Mouse (Mus musculus) midbrain, embryonic 12.5 days (tissue): ENCODE measurements around the gene Themis2. TPM values are rescaled to one million over a fixed set of nuclear protein-coding genes. Genes with fewer than 3 reads are reported as not detected.
"Not testable (repeated sequence)": the region's sequence is repeated elsewhere in the genome, so short reads cannot be mapped to it uniquely, and the experiment has no call there.

Source experiments
- ATAC-seq: fragments of 200-750 bp; cut with Nextera tagmentation; 2 replicates; pipeline ENCODE4 v1.8.0; 2017; ENCODE audit warnings: low read depth, moderate TSS enrichment, moderate library complexity; ENCODE audit not compliant: low FRiP score
- H3K27ac ChIP-seq: fragments of 300-500 bp; sonication (generic); replicated peaks from 2 replicates; pipeline ENCODE4 v1.5.1; 2016; ENCODE audit warnings: mild to moderate bottlenecking
- H3K27me3 ChIP-seq: fragments of 300-500 bp; sonication (generic); 2 replicates; pipeline ENCODE4 v1.6.1; 2016; ENCODE audit warnings: mild to moderate bottlenecking
- H3K36me3 ChIP-seq: fragments of 300-500 bp; sonication (generic); 2 replicates; pipeline ENCODE4 v1.6.1; 2016
- H3K4me1 ChIP-seq: fragments of 300-500 bp; sonication (generic); 2 replicates; pipeline ENCODE4 v1.6.1; 2016
- H3K4me2 ChIP-seq: fragments of 300-500 bp; sonication (generic); replicated peaks from 2 replicates; pipeline ENCODE4 v1.6.1; 2016; ENCODE audit warnings: mild to moderate bottlenecking, moderate library complexity
- H3K4me3 ChIP-seq: fragments of 300-500 bp; sonication (generic); 2 replicates; pipeline ENCODE4 v1.5.1; 2016; ENCODE audit warnings: mild to moderate bottlenecking
- H3K9ac ChIP-seq: fragments of 300-500 bp; sonication (generic); replicated peaks from 2 replicates; pipeline ENCODE4 v1.6.1; 2016; ENCODE audit warnings: mild to moderate bottlenecking, moderate library complexity
- H3K9me3 ChIP-seq: fragments of 300-500 bp; sonication (generic); 2 replicates; pipeline ENCODE4 v1.6.1; 2016; ENCODE audit warnings: mild to moderate bottlenecking
- WGBS: fragments of 180-500 bp; shearing (Covaris S2); methylation state at CpG from one replicate; pipeline ENCODE4 v1.1.7; 2016; 5-methylcytosine and 5-hydroxymethylcytosine counted together
- polyA plus RNA-seq: library from polyadenylated mRNA; unstranded; fragments of >200 nt; fragmentation: Nextera tagmentation; extraction: Ambion mirVana; gene quantifications from 2 replicates; pipeline ENCODE4 v1.2.1, GENCODE M21; 2016

Themis2 gene
- polyA plus RNA-seq, 1 experiment from 2014 or later, result 1.1 TPM

DNA sequence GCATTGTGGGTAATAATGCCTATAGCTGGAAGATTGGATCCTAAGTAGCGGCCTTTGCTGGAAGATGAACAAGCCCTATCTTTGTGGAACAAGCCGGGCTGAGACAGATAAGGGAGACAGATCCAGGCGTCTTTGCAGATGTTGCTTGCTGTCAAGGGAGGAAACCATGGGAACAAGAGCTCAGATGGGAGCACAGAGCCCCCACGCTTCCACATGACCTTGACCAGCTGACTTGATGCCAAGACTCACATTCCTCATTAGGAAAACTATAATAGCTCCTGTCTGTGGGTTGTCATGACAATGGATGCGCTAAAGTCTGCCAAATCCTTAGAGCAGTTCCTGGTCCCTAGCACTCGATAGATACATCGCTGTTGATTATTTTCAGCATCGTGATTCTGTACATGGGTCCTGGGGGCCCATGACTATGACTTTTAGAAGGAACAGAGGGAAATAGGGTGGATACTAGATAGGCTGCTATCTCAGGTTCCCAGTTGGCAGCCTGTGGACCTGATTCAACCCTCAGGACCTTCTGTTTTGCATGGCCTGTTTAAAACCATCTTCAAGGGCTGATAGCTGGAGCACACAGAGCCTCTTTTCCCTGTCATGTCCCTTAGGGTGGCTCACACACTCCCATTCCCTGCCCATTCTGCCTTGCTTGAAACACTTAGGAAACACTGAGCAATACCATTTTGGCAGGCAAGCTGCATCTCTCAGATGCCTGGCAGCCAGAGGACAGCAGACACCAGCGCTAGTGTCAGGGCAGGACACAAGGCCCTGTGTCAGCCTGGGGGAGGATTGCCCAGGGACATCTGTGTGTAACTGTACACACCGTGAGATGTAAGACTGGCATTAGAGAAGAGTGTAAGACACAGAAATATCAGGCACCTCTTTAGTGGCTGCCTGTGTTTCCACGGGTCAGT is 51.9 kb downstream of the Themis2 start:
- H3K27ac ChIP-seq, result peak overlapping the region; percentile 42; the same call in 1 of the 2 replicates

DNA sequence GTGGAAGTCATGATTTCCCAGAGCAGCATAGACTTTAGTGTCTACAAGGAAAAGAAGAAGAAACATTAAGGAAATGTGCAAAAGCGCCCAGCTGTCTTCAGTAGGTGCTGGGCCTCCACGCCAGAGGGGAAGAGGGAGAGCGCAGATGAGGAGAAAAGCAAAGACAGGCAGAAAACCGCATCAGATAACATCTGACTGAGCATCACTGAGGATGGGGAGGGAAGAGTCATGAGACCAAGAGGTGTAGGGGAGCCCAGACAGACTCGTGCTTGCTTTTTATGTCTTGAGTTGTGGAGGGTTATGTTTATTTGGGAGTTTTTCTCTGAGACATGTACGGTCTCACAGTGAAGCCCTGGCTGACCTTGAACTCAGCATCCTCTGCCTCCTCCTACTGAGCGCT is 54.7 kb downstream of the Themis2 start:
- Histone ChIP-seq H3K9me3 (no peaks in the 10 kb centered on the region), H3K9ac (no peak overlapping the region), H3K27me3 (no peaks in the 10 kb centered on the region), H3K36me3 (no peaks in the 10 kb centered on the region), H3K4me1 (no peaks in the 10 kb centered on the region), H3K27ac (no peak overlapping the region), H3K4me2 (no peak overlapping the region), H3K4me3 (no peak overlapping the region)
- no peak for ATAC-seq
- WGBS, result 88% methylated on average over 7 of the region's 7 CpGs

More for the DNA sequence above, 51.9 kb downstream of the Themis2 start:
- no peak overlapping the region for H3K4me3 ChIP-seq
- no peaks in the 10 kb centered on the region for H3K4me1 ChIP-seq
- H3K27me3 ChIP-seq, result no peaks in the 10 kb centered on the region
- no peak overlapping the region for H3K4me2 ChIP-seq
- ATAC-seq, result no peak
- H3K9me3 ChIP-seq, result no peaks in the 10 kb centered on the region
- WGBS, result 75% methylated on average over 11 of the region's 11 CpGs
- H3K36me3 ChIP-seq, result no peaks in the 10 kb centered on the region
- no peak overlapping the region for H3K9ac ChIP-seq

DNA sequence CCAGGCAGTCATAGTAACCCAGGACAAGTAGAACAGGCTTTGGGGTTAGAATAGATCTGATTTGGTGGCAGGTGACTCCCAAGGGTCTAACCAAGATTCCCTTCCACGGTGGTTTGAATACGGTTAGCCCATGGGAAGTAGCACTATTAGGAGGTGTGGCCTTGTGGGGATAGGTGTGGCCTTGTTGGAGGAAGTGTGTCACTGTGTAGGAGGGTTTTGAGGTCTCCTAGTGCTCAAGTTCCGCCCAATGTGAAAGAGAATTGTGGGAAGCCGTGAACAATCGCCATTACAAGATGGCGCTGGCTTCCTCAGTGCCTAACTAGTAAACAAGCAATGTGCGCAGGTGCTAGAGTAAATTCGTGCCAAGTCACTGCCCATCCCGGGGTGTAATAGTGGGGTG is 59.0 kb downstream of the Themis2 start:
- not testable (repeated sequence) for H3K9ac ChIP-seq, H3K27me3 ChIP-seq, H3K4me3 ChIP-seq, ATAC-seq, H3K4me2 ChIP-seq, H3K9me3 ChIP-seq, H3K27ac ChIP-seq, H3K36me3 ChIP-seq, H3K4me1 ChIP-seq
- 87% methylated on average over 9 of the region's 9 CpGs for WGBS

DNA sequence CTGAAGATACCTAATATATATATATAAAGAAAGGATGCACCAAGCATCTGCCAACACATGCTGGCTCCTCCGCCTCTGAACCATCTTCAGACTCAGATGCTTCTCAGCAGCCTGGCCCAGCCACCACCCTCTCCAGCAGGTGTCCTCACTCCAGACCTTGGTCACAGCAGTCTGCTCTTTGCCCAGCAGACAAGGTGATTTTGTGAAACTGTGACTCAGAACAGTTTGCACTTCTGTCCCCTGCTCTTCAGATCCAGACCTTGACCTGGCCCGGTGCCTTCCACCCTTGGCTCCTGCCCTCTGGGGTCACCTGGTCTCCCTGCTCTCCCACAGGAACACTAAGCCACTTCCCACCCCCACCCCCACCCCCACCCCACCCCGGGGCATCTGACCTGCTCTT is 60.3 kb downstream of the Themis2 start:
- no peak for ATAC-seq

GRCm38 (mm10) chr4:132735389-132735788 is 60.8 kb downstream of the Themis2 start:
- Histone ChIP-seq H3K36me3 (no peaks in the 10 kb centered on the region), H3K9ac (no peak overlapping the region), H3K4me2 (no peak overlapping the region), H3K27me3 (no peaks in the 10 kb centered on the region), H3K4me3 (no peak overlapping the region), H3K27ac (no peak overlapping the region), H3K4me1 (peaks cover 9% of the 10 kb centered on the region), H3K9me3 (no peaks in the 10 kb centered on the region)
- no peak for ATAC-seq
- WGBS, result 86% methylated on average over 2 of the region's 2 CpGs

More for the DNA sequence above, 60.3 kb downstream of the Themis2 start:
- Histone ChIP-seq H3K4me1 (peaks cover 9% of the 10 kb centered on the region), H3K27me3 (no peaks in the 10 kb centered on the region), H3K9me3 (no peaks in the 10 kb centered on the region), H3K36me3 (no peaks in the 10 kb centered on the region), H3K4me2 (no peak overlapping the region), H3K9ac (no peak overlapping the region), H3K27ac (no peak overlapping the region), H3K4me3 (no peak overlapping the region)
- 77% methylated on average over 3 of the region's 3 CpGs for WGBS

GRCm38 (mm10) chr4:132734766-132735165 is 61.4 kb downstream of the Themis2 start:
- Histone ChIP-seq H3K4me3 (no peak overlapping the region), H3K9me3 (no peaks in the 10 kb centered on the region), H3K27ac (no peak overlapping the region), H3K27me3 (no peaks in the 10 kb centered on the region), H3K9ac (no peak overlapping the region), H3K4me1 (peaks cover 9% of the 10 kb centered on the region), H3K36me3 (no peaks in the 10 kb centered on the region), H3K4me2 (no peak overlapping the region)
- WGBS, result 86% methylated on average over 2 of the region's 2 CpGs
- ATAC-seq, result no peak

DNA sequence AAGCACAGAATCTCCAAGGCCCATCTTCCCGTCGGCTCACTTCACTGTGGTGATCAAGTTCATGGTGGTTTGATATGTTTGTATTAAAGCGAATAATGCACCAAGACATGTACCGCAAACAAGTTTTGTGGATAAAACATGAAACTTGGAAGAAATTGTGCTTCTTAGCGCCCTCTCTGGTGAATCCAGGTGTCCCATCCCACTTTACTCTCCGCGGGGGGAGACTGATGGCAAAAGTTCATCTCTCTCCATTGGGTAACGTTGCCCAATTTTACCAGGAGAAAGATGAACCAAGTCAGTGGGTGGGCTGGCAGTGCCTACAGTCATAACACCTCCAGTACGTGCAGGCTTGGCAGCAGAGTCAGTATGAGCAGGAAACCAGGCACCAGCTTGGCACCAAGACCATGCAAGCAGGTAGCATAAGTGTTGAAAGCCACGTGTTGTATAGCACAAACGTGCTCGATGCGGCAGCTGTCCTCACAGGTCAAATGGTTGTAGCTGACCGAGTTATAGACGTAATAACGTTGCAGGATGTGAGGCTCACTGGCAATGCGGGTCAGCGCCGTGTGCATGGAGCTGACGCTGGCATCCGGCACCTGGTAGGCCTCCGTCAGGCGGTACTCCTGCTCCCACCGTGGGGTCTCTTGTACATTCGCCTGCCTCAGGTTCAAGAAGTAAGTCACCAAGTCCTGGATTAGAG is 63.0 kb downstream of the Themis2 start:
- no peaks in the 10 kb centered on the region for H3K27me3 ChIP-seq
- H3K27ac ChIP-seq, result no peak overlapping the region
- no peak overlapping the region for H3K9ac ChIP-seq
- no peaks in the 10 kb centered on the region for H3K9me3 ChIP-seq
- no peak overlapping the region for H3K4me3 ChIP-seq
- H3K4me2 ChIP-seq, result no peak overlapping the region
- peaks cover 9% of the 10 kb centered on the region for H3K4me1 ChIP-seq
- no peaks in the 10 kb centered on the region for H3K36me3 ChIP-seq
- no peak for ATAC-seq
- WGBS, result 92% methylated on average over 25 of the region's 25 CpGs

DNA sequence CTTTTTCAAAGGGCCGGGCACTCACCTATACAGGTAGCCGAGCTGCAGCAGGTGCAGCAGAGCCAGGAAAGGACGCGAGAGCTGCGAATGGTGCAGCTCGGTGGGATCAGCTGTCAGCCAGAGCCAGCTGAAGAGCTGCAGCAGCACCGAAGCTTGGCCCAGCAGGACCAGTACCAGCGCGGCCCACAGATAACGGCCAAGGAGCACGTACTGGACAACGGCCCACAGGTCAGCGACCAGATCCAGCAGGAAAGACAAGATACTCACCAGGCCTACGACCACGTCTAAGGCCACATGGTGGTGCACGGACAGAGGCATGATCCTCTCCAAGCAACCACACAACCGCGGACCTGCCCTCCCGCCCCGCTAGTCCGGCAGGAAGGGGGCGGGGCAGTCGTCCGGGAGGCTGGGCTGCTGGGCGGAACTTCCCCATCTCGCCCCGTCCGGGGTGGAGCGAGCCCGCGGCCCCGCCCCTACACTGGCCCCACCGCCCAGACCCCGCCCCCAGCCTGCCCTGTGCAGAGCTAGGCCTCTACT is 64.0 kb downstream of the Themis2 start, which contains the start of gene Xkr8:
TSS of gene Xkr8 (minus strand) at position 399 of the 537 bp plus-strand sequence.
- no peaks in the 10 kb centered on the region for H3K9me3 ChIP-seq
- WGBS, result 2% methylated on average over 32 of the region's 34 CpGs
- peak within 1 kb of the TSS; percentile 70 for H3K9ac ChIP-seq
- peak; percentile 94 for ATAC-seq
- H3K4me1 ChIP-seq, result peaks cover 9% of the 10 kb centered on the region
- H3K36me3 ChIP-seq, result peaks cover 7% of the 10 kb centered on the region; the same call in 1 of the 2 replicates
- H3K4me3 ChIP-seq, result peak within 1 kb of the TSS; percentile 62
- peak within 1 kb of the TSS; percentile 83 for H3K4me2 ChIP-seq
- H3K27me3 ChIP-seq, result no peaks in the 10 kb centered on the region
- no peak within 1 kb of the TSS for H3K27ac ChIP-seq

Other genes starting within 250 kb of the Themis2 start
- gene Ptafr, start 232.3 kb downstream of the Themis2 start, polyA plus RNA-seq, result 0.50 and 0.68 TPM in 2 replicates
- 24.8 and 27.6 TPM in 2 replicates for gene Eya3, start 157.4 kb downstream of the Themis2 start, polyA plus RNA-seq
- gene Xkr8, start 63.8 kb downstream of the Themis2 start, polyA plus RNA-seq, result 3.6 and 5.5 TPM in 2 replicates
- gene Smpdl3b, start 39.1 kb downstream of the Themis2 start, polyA plus RNA-seq, result 1.1 and 1.7 TPM in 2 replicates
- gene Rpa2, start 28.1 kb downstream of the Themis2 start, polyA plus RNA-seq, result 111 and 123 TPM in 2 replicates
- gene Ppp1r8, start 46.8 kb upstream of the Themis2 start, polyA plus RNA-seq, result 59.8 and 67.1 TPM in 2 replicates
- 99.1 and 99.2 TPM in 2 replicates for gene Stx12, start 88.1 kb upstream of the Themis2 start, polyA plus RNA-seq
- 32.1 and 35.3 TPM in 2 replicates for gene Fam76a, start 126.2 kb upstream of the Themis2 start, polyA plus RNA-seq
- gene Fgr, start 177.7 kb upstream of the Themis2 start, polyA plus RNA-seq, result 0.08 and 0.12 TPM in 2 replicates
- gene Ahdc1, start 214.9 kb upstream of the Themis2 start, polyA plus RNA-seq, result 8.9 and 9.1 TPM in 2 replicates